Mouse (Mus musculus): ENCODE results near the gene Metrn.

GRCm38 (mm10) chr17:25834595-25835222 is 37.8 kb upstream of the Metrn start:
- TF ChIP-seq GATA1 (IDR thresholded peaks at IDR 0.05; ENCODE audit: borderline replicate concordance, low read length) (no peak), FLI1 (IDR thresholded peaks at IDR 0.05; ENCODE audit: low read length) (no peak)
